In genomic region chrX:19313286-19313685, GRCm38 (mm10) we compare ENCODE assay signal across 28 mouse cellular contexts.
A peak's percentile ranks its signal among the peaks of the same experiment; 100 is the strongest.
DNase-seq lines count a peak whose midpoint lies in the region; ATAC-seq and TF ChIP-seq lines count a peak whose summit lies in the region.
"Had no signal": no experiment of that assay in that cellular context is flagged by ENCODE, and none has a peak within 500 bp of the region (broad histone marks: within the 10 kb centered on the region; RNA-seq: fewer than 3 reads in every experiment).

No protein-coding gene starts in this region.

- H3K27me3 ChIP-seq in liver, adult 2 months (ENCODE audit: control insufficient read depth, insufficient read depth, low read length) = no peaks in the 10 kb centered on the region
- H3K27me3 ChIP-seq in liver, embryonic 12.5 days (replicated peaks) = no peaks in the 10 kb centered on the region
- no peaks in the 10 kb centered on the region for H3K27me3 ChIP-seq in midbrain, embryonic 16.5 days (ENCODE audit: control insufficient read depth, insufficient read depth, low read depth, low read length)
- H3K27me3 ChIP-seq: CH12.LX; forebrain, embryonic 13.5 days; heart, embryonic 12.5 days; heart, embryonic 15.5 days had no signal

- DNase-seq in liver, adult 2 months (ENCODE audit: extremely low read depth, low read depth, low spot score) = peak; percentile 34
- DNase-seq in cerebellum, adult 18-20 months = peak; percentile 36 to 49
- DNase-seq in cerebellum, adult 9-10 months = peak; percentile 71
- DNase-seq in cerebellum, postnatal 36 days = peak; percentile 7 to 17
- DNase-seq in thymus, adult 18-20 months = no peak
- DNase-seq in heart, postnatal 14 days = no peak
- DNase-seq: adrenal gland, postnatal 10 days; adrenal gland, postnatal 36 days; B cell, adult 2 months; forebrain, postnatal 0 days; gastrocnemius, postnatal 25 days; heart, adult 18-20 months; heart, postnatal 10 days; heart, postnatal 4 days; kidney, adult 18-20 months had no signal

- no peaks in the 10 kb centered on the region for H3K79me2 ChIP-seq in liver, adult 2 months (ENCODE audit: control insufficient read depth, insufficient read depth, low read length)

- WGBS in liver, adult 2 months = 37% methylated on average over 2 of the region's 2 CpGs
- WGBS in liver, embryonic 12.5 days (ENCODE audit: insufficient replicate concordance) = 47% methylated on average over 2 of the region's 2 CpGs
- WGBS in midbrain, embryonic 16.5 days = 75% methylated on average over 2 of the region's 2 CpGs

- H3K4me1 ChIP-seq in liver, adult 2 months (ENCODE audit: control insufficient read depth, insufficient read depth, low read length) = no peaks in the 10 kb centered on the region
- H3K4me1 ChIP-seq in liver, embryonic 12.5 days = no peaks in the 10 kb centered on the region
- 0 out of 2 replicates have a peak, but pooled peaks cover 2% of the 10 kb centered on the region for H3K4me1 ChIP-seq in midbrain, embryonic 16.5 days (ENCODE audit: control insufficient read depth, insufficient read depth, low read length)
- H3K4me1 ChIP-seq: forebrain, embryonic 13.5 days; heart, embryonic 15.5 days had no signal

- no peak for TF ChIP-seq CTCF in liver, adult 2 months (IDR thresholded peaks at IDR 0.05; ENCODE audit: low read depth, low read length)

- no peaks in the 10 kb centered on the region for H3K36me3 ChIP-seq in liver, adult 2 months (ENCODE audit: control insufficient read depth, insufficient read depth, low read length)
- H3K36me3 ChIP-seq in liver, embryonic 12.5 days = no peaks in the 10 kb centered on the region
- no peaks in the 10 kb centered on the region for H3K36me3 ChIP-seq in midbrain, embryonic 16.5 days (ENCODE audit: control insufficient read depth, insufficient read depth, low read length)
- H3K36me3 ChIP-seq: forebrain, embryonic 10.5 days; G1E; heart, embryonic 12.5 days; heart, embryonic 15.5 days had no signal

- no peak for ATAC-seq in liver, embryonic 12.5 days
- ATAC-seq in midbrain, embryonic 16.5 days = no peak
- ATAC-seq: forebrain, embryonic 13.5 days; forebrain, postnatal 0 days; hindbrain, postnatal 0 days; inflammation-experienced regulatory T-cells, adult 6 months; intestine, embryonic 16.5 days; Patski had no signal

- H3K27ac ChIP-seq in liver, adult 2 months (replicated peaks; ENCODE audit: insufficient read depth, low read depth, low read length) = no peak overlapping the region
- no peak overlapping the region for H3K27ac ChIP-seq in liver, embryonic 12.5 days
- no peak overlapping the region for H3K27ac ChIP-seq in midbrain, embryonic 16.5 days (ENCODE audit: low read length)
- H3K27ac ChIP-seq: forebrain, embryonic 10.5 days; forebrain, embryonic 13.5 days; heart, embryonic 15.5 days; hindbrain, embryonic 14.5 days; hindbrain, postnatal 0 days had no signal

- no peak overlapping the region for H3K4me2 ChIP-seq in liver, embryonic 12.5 days
- H3K4me2 ChIP-seq in midbrain, embryonic 16.5 days (ENCODE audit: low read length) = no peak overlapping the region
- H3K4me2 ChIP-seq: forebrain, embryonic 13.5 days; heart, embryonic 12.5 days; heart, embryonic 15.5 days; hindbrain, embryonic 14.5 days had no signal

- no peak for TF ChIP-seq POLR2A in liver, adult 2 months (IDR thresholded peaks at IDR 0.05; ENCODE audit: extremely low read depth, insufficient read depth, low read length)

- H3K9ac ChIP-seq in liver, adult 2 months (ENCODE audit: low read depth, low read length) = no peak overlapping the region
- H3K9ac ChIP-seq in liver, embryonic 12.5 days = no peak overlapping the region
- H3K9ac ChIP-seq in midbrain, embryonic 16.5 days (ENCODE audit: low read depth, low read length) = no peak overlapping the region
- H3K9ac ChIP-seq: forebrain, embryonic 13.5 days; forebrain, postnatal 0 days; heart, embryonic 12.5 days; heart, embryonic 15.5 days; hindbrain, embryonic 14.5 days had no signal

- intact Hi-C loops in heart, postnatal 14 days (cut with DNase I) = no loop called here

- H3K4me3 ChIP-seq in liver, adult 2 months (ENCODE audit: insufficient read depth, low read depth, low read length) = no peak overlapping the region
- H3K4me3 ChIP-seq in liver, embryonic 12.5 days = no peak overlapping the region
- no peak overlapping the region for H3K4me3 ChIP-seq in midbrain, embryonic 16.5 days (ENCODE audit: low read depth, low read length)
- H3K4me3 ChIP-seq: forebrain, embryonic 10.5 days; forebrain, embryonic 13.5 days; heart, embryonic 12.5 days; heart, embryonic 15.5 days had no signal

- H3K9me3 ChIP-seq in liver, embryonic 12.5 days (replicated peaks) = no peaks in the 10 kb centered on the region
- H3K9me3 ChIP-seq in midbrain, embryonic 16.5 days (replicated peaks; ENCODE audit: control insufficient read depth, low read length, poor library complexity, severe bottlenecking) = no peaks in the 10 kb centered on the region
- H3K9me3 ChIP-seq: forebrain, embryonic 10.5 days; forebrain, embryonic 13.5 days; G1E; heart, embryonic 12.5 days; heart, embryonic 15.5 days had no signal

Comparison
In these comparisons a context has a peak if more than half of its experiments do, and no peak if none do; other contexts are left out.
1. DNase-seq: peak in liver, adult 2 months (single experiment), cerebellum, adult 18-20 months (2 of 2), cerebellum, adult 9-10 months (single experiment) and cerebellum, postnatal 36 days (2 of 2); none in thymus, adult 18-20 months (0 of 2) and heart, postnatal 14 days (0 of 2).